Mouse (Mus musculus): ENCODE measurements at regions not wholly inside any gene's neighbourhood (a gene's known extent, or its start where the extent isn't known, plus 50 kb on each side); places are given as distances from the start of the nearest gene placed in this dataset.

- Histone ChIP-seq H3K27ac (no peak overlapping the region), H3K36me3 (ENCODE audit: insufficient read depth, low read length) (no peaks in the 10 kb centered on the region), H3K27me3 (ENCODE audit: insufficient read depth, low read length) (no peaks in the 10 kb centered on the region), H3K4me3 (replicated peaks; ENCODE audit: low read depth, low read length) (no peak overlapping the region), H3K4me1 (replicated peaks; ENCODE audit: insufficient read depth, low read length) (no peaks in the 10 kb centered on the region), H3K9me3 (replicated peaks; ENCODE audit: low read length) (no peaks in the 10 kb centered on the region), H3K4me2 (ENCODE audit: low read length) (no peak overlapping the region), H3K9ac (ENCODE audit: low read depth, low read length) (no peak overlapping the region)
- ATAC-seq (replicated peaks; ENCODE audit: low FRiP score, low read depth), result no peak
- no peak for DNase-seq (ENCODE audit: low spot score)
- 71% methylated on average over 2 of the region's 2 CpGs for WGBS
- no peak for TF ChIP-seq CTCF (IDR thresholded peaks at IDR 0.05; ENCODE audit: low read depth)
Observed at GRCm38 (mm10) chr15:40453235-40453634, 319.1 kb downstream of the 9330182O14Rik start.

GRCm38 (mm10) chr15:40475659-40476355 lies 341.6 kb downstream of the 9330182O14Rik start:
- Histone ChIP-seq H3K4me3 (replicated peaks; ENCODE audit: low read depth, low read length) (no peak overlapping the region), H3K9ac (ENCODE audit: low read depth, low read length) (no peak overlapping the region), H3K4me2 (ENCODE audit: low read length) (peak overlapping the region; percentile 1; the same call in 1 of the 2 replicates), H3K4me1 (replicated peaks; ENCODE audit: insufficient read depth, low read length) (no peaks in the 10 kb centered on the region), H3K27ac (no peak overlapping the region), H3K36me3 (ENCODE audit: insufficient read depth, low read length) (no peaks in the 10 kb centered on the region), H3K27me3 (ENCODE audit: insufficient read depth, low read length) (no peaks in the 10 kb centered on the region), H3K9me3 (replicated peaks; ENCODE audit: low read length) (no peaks in the 10 kb centered on the region)
- 34% methylated on average over 7 of the region's 7 CpGs for WGBS
- no peak for TF ChIP-seq CTCF (IDR thresholded peaks at IDR 0.05; ENCODE audit: low read depth)
- ATAC-seq (replicated peaks; ENCODE audit: low FRiP score, low read depth) (no peak), DNase-seq (ENCODE audit: low spot score) (peak; percentile 62)

GRCm38 (mm10) chr15:40480386-40480785 lies 346.2 kb downstream of the 9330182O14Rik start:
- DNase-seq (ENCODE audit: low spot score), result no peak

GRCm38 (mm10) chr15:40481239-40481638 lies 347.1 kb downstream of the 9330182O14Rik start:
- no peak for ATAC-seq (replicated peaks; ENCODE audit: low FRiP score, low read depth)
- WGBS, result 36% methylated on average over 3 of the region's 3 CpGs
- Histone ChIP-seq H3K27ac (no peak overlapping the region), H3K4me3 (replicated peaks; ENCODE audit: low read depth, low read length) (no peak overlapping the region), H3K4me1 (replicated peaks; ENCODE audit: insufficient read depth, low read length) (no peaks in the 10 kb centered on the region), H3K9me3 (replicated peaks; ENCODE audit: low read length) (no peaks in the 10 kb centered on the region), H3K9ac (ENCODE audit: low read depth, low read length) (no peak overlapping the region), H3K36me3 (ENCODE audit: insufficient read depth, low read length) (no peaks in the 10 kb centered on the region), H3K4me2 (ENCODE audit: low read length) (no peak overlapping the region), H3K27me3 (ENCODE audit: insufficient read depth, low read length) (no peaks in the 10 kb centered on the region)
- no peak for TF ChIP-seq CTCF (IDR thresholded peaks at IDR 0.05; ENCODE audit: low read depth)
- DNase-seq (ENCODE audit: low spot score), result no peak

More at GRCm38 (mm10) chr15:40480386-40480785, 346.2 kb downstream of the 9330182O14Rik start:
- 76% methylated on average over 1 of the region's 1 CpGs for WGBS
- H3K27ac ChIP-seq, result no peak overlapping the region
- no peak overlapping the region for H3K4me3 ChIP-seq (replicated peaks; ENCODE audit: low read depth, low read length)
- no peaks in the 10 kb centered on the region for H3K4me1 ChIP-seq (replicated peaks; ENCODE audit: insufficient read depth, low read length)
- no peaks in the 10 kb centered on the region for H3K27me3 ChIP-seq (ENCODE audit: insufficient read depth, low read length)
- no peak overlapping the region for H3K9ac ChIP-seq (ENCODE audit: low read depth, low read length)
- no peak for ATAC-seq (replicated peaks; ENCODE audit: low FRiP score, low read depth)
- H3K4me2 ChIP-seq (ENCODE audit: low read length), result no peak overlapping the region
- no peak for TF ChIP-seq CTCF (IDR thresholded peaks at IDR 0.05; ENCODE audit: low read depth)
- H3K9me3 ChIP-seq (replicated peaks; ENCODE audit: low read length), result no peaks in the 10 kb centered on the region
- H3K36me3 ChIP-seq (ENCODE audit: insufficient read depth, low read length), result no peaks in the 10 kb centered on the region

GRCm38 (mm10) chr15:40485997-40486396 lies 351.8 kb downstream of the 9330182O14Rik start:
- Histone ChIP-seq H3K4me1 (replicated peaks; ENCODE audit: insufficient read depth, low read length) (no peaks in the 10 kb centered on the region), H3K36me3 (ENCODE audit: insufficient read depth, low read length) (no peaks in the 10 kb centered on the region), H3K27ac (no peak overlapping the region), H3K4me2 (ENCODE audit: low read length) (no peak overlapping the region), H3K27me3 (ENCODE audit: insufficient read depth, low read length) (no peaks in the 10 kb centered on the region), H3K9me3 (replicated peaks; ENCODE audit: low read length) (no peaks in the 10 kb centered on the region), H3K4me3 (replicated peaks; ENCODE audit: low read depth, low read length) (no peak overlapping the region), H3K9ac (ENCODE audit: low read depth, low read length) (no peak overlapping the region)
- WGBS, result 93% methylated on average over 1 of the region's 1 CpGs
- DNase-seq (ENCODE audit: low spot score), result no peak
- no peak for ATAC-seq (replicated peaks; ENCODE audit: low FRiP score, low read depth)
- TF ChIP-seq CTCF (IDR thresholded peaks at IDR 0.05; ENCODE audit: low read depth), result no peak

- Histone ChIP-seq H3K9ac (ENCODE audit: low read depth, low read length) (no peak overlapping the region), H3K4me1 (replicated peaks; ENCODE audit: insufficient read depth, low read length) (no peaks in the 10 kb centered on the region), H3K4me2 (ENCODE audit: low read length) (no peak overlapping the region), H3K36me3 (ENCODE audit: insufficient read depth, low read length) (no peaks in the 10 kb centered on the region), H3K4me3 (replicated peaks; ENCODE audit: low read depth, low read length) (no peak overlapping the region), H3K9me3 (replicated peaks; ENCODE audit: low read length) (no peaks in the 10 kb centered on the region), H3K27ac (no peak overlapping the region), H3K27me3 (ENCODE audit: insufficient read depth, low read length) (no peaks in the 10 kb centered on the region)
- WGBS, result 59% methylated on average over 11 of the region's 11 CpGs
- DNase-seq (ENCODE audit: low spot score), result no peak
- ATAC-seq (replicated peaks; ENCODE audit: low FRiP score, low read depth), result no peak
- TF ChIP-seq CTCF (IDR thresholded peaks at IDR 0.05; ENCODE audit: low read depth), result no peak
Observed at GRCm38 (mm10) chr15:40501180-40502125, 367.3 kb downstream of the 9330182O14Rik start.
